Mouse (Mus musculus) heart, postnatal 36 days (tissue): Measurements from ENCODE around the gene Gna13. TPM values are rescaled to one million over a fixed set of nuclear protein-coding genes. Genes with fewer than 3 reads are reported as not detected.
A peak's percentile ranks its signal among the peaks of the same experiment; 100 is the strongest.

Source experiments
- DNase-seq, 2 experiments: peaks; one replicate each; pipeline ENCODE4 v3.0.0; 2021 to 2022
- intact Hi-C: fragments of 180-260 bp; cut with DNase I; formaldehyde crosslinking; loops from one replicate; pipeline ENCODE4 v1.15.1; 2025
- total RNA-seq, 2 experiments: library from RNA; stranded (reverse); gene quantifications; 2 replicates each; pipeline ENCODE4 v1.2.3; 2021

Gene Gna13
- total RNA-seq, 2 experiments from 2014 or later, result 33.7 to 34.2 TPM

- no peak for DNase-seq
- intact Hi-C loops, result no loop called here
These were observed 54.2 kb downstream of the Gna13 start for GRCm38 (mm10) chr11:109416709-109417420.

GRCm38 (mm10) chr11:109417472-109418040 is 54.9 kb downstream of the Gna13 start:
- intact Hi-C loops, result no loop called here
- DNase-seq, result no peak

- DNase-seq, result no peak
- intact Hi-C loops, result no loop called here
These were observed 56.8 kb downstream of the Gna13 start for GRCm38 (mm10) chr11:109419461-109419860.

GRCm38 (mm10) chr11:109419961-109420566 is 57.4 kb downstream of the Gna13 start:
- intact Hi-C loops, result no loop called here
- DNase-seq, result no peak

GRCm38 (mm10) chr11:109420567-109420962 is 57.9 kb downstream of the Gna13 start:
- DNase-seq, result no peak
- intact Hi-C loops, result no loop called here

- intact Hi-C loops, result no loop called here
- no peak for DNase-seq
These were observed 58.6 kb downstream of the Gna13 start for GRCm38 (mm10) chr11:109421205-109421604.

GRCm38 (mm10) chr11:109422263-109422662 is 59.6 kb downstream of the Gna13 start:
- intact Hi-C loops, result no loop called here
- DNase-seq, result no peak

- DNase-seq, result no peak
- intact Hi-C loops, result no loop called here
These were observed 60.7 kb downstream of the Gna13 start for GRCm38 (mm10) chr11:109423294-109423693.

- peak; percentile 99 to 100 for DNase-seq
- intact Hi-C loops, result loop anchor here (1.0 to 5.0 kb wide), 4 partner anchors 62 to 178 kb away; no protein-coding TSS in a partner anchor
These were observed 63.0 kb downstream of the Gna13 start, which contains the start of gene Amz2 for GRCm38 (mm10) chr11:109425392-109426271. Gene Amz2 (plus strand): TSS chr11:109425946.

- intact Hi-C loops, result loop anchor here (2.0 to 5.0 kb wide), 2 partner anchors 73 to 179 kb away; no protein-coding TSS in a partner anchor
- DNase-seq, result no peak
These were observed 63.6 kb downstream of the Gna13 start for GRCm38 (mm10) chr11:109426272-109426586.

- DNase-seq, result no peak
- intact Hi-C loops, result loop anchor here (2.0 to 5.0 kb wide), 2 partner anchors 71 to 180 kb away; no protein-coding TSS in a partner anchor
These were observed 64.7 kb downstream of the Gna13 start for GRCm38 (mm10) chr11:109427353-109427752.

- no peak for DNase-seq
- intact Hi-C loops, result no loop called here
These were observed 71.7 kb downstream of the Gna13 start for GRCm38 (mm10) chr11:109434233-109434798.

- intact Hi-C loops, result no loop called here
- no peak for DNase-seq
These were observed 74.3 kb downstream of the Gna13 start for GRCm38 (mm10) chr11:109436889-109437288.

- DNase-seq, result no peak
- intact Hi-C loops, result no loop called here
These were observed 76.6 kb downstream of the Gna13 start for GRCm38 (mm10) chr11:109439209-109439608.

- intact Hi-C loops, result loop anchor here (5.0 kb wide), 1 partner anchor 827 kb away; no protein-coding TSS in a partner anchor
- DNase-seq, result peak; percentile 80 to 82
These were observed 77.3 kb downstream of the Gna13 start for GRCm38 (mm10) chr11:109439829-109440340.

- intact Hi-C loops, result loop anchor here (5.0 kb wide), 1 partner anchor 827 kb away; no protein-coding TSS in a partner anchor
- no peak for DNase-seq
These were observed 78.0 kb downstream of the Gna13 start for GRCm38 (mm10) chr11:109440641-109441040.

GRCm38 (mm10) chr11:109441119-109441518 is 78.5 kb downstream of the Gna13 start:
- intact Hi-C loops, result loop anchor here (5.0 kb wide), 1 partner anchor 826 kb away; no protein-coding TSS in a partner anchor
- peak in 1 of 2 experiments; percentile 36 for DNase-seq

- intact Hi-C loops, result loop anchor here (5.0 kb wide), 1 partner anchor 825 kb away; no protein-coding TSS in a partner anchor
- DNase-seq, result no peak
These were observed 79.6 kb downstream of the Gna13 start for GRCm38 (mm10) chr11:109442166-109442730.

GRCm38 (mm10) chr11:109443468-109444263 is 81.0 kb downstream of the Gna13 start:
- DNase-seq, result no peak
- intact Hi-C loops, result loop anchor here (1.0 to 5.0 kb wide), 3 partner anchors 199 to 824 kb away; no protein-coding TSS in a partner anchor
